Mouse (Mus musculus) liver, postnatal 0 days (tissue): Measurements from ENCODE around the gene Lmbrd2.

Experiments
- CTCF ChIP-seq: sonication (generic); IDR thresholded peaks from 2 replicates; pipeline ENCODE4 v1.5.1; 2016; ENCODE audit warnings: antibody characterized with exemption, low read depth
- EP300 ChIP-seq: IDR thresholded peaks from 2 replicates; pipeline ENCODE4 v1.6.1; 2016; ENCODE audit warnings: antibody characterized with exemption, low read depth, mild to moderate bottlenecking

GRCm38 (mm10) chr15:9118852-9119251 lies 21.5 kb upstream of the Lmbrd2 start:
- TF ChIP-seq CTCF (no peak), EP300 (no peak)
